Mouse (Mus musculus) myocyte (in vitro differentiated cells): Measurements from ENCODE around the gene H2afb3. TPM values are rescaled to one million over a fixed set of nuclear protein-coding genes. Genes with fewer than 3 reads are reported as not detected.
"Not testable (repeated sequence)": the region's sequence is repeated elsewhere in the genome, so short reads cannot be mapped to it uniquely, and the experiment has no call there.

Source experiments
- H3K27me3 ChIP-seq: one replicate; pipeline ENCODE4 v1.6.1; 2011; ENCODE audit not compliant: control insufficient read depth, insufficient read depth, insufficient read length
- H3K36me3 ChIP-seq: one replicate; pipeline ENCODE4 v1.6.1; 2011; ENCODE audit not compliant: control insufficient read depth, insufficient read depth
- H3K4me2 ChIP-seq: one replicate; pipeline ENCODE4 v1.6.1; 2011; ENCODE audit warnings: low read depth, control low read depth
- H3K4me3 ChIP-seq: one replicate; pipeline ENCODE4 v1.5.1; 2011; ENCODE audit warnings: mild to moderate bottlenecking, control low read depth, moderate library complexity
- H3K79me2 ChIP-seq: one replicate; pipeline ENCODE4 v1.6.1; 2011; ENCODE audit not compliant: control insufficient read depth, insufficient read depth
- H3ac ChIP-seq: one replicate; pipeline ENCODE4 v1.6.1; 2011; ENCODE audit not compliant: control insufficient read depth, insufficient read length
- CEBPB ChIP-seq: IDR thresholded peaks from 2 replicates; pipeline ENCODE4 v1.6.1; 2011; ENCODE audit warnings: mild to moderate bottlenecking, moderate library complexity; ENCODE audit not compliant: poor library complexity, insufficient read depth, severe bottlenecking
- E2F4 ChIP-seq: IDR thresholded peaks from one replicate; pipeline ENCODE4 v1.6.1; 2011; ENCODE audit warnings: mild to moderate bottlenecking, control low read depth, moderate library complexity; ENCODE audit not compliant: insufficient read depth
- MAX ChIP-seq: IDR thresholded peaks from one replicate; pipeline ENCODE4 v1.6.1; 2011; ENCODE audit warnings: low read depth, mild to moderate bottlenecking, control low read depth
- MYOD1 ChIP-seq, 3 experiments: IDR thresholded peaks; one replicate each; pipeline ENCODE4 v1.6.1; 2011; ENCODE audit warnings: control low read depth in 2 of 3, low read depth in 2 of 3, mild to moderate bottlenecking in 2 of 3, moderate library complexity in 1 of 3; ENCODE audit not compliant: insufficient read length in 2 of 3, control insufficient read depth in 1 of 3
- MYOG ChIP-seq, 3 experiments: IDR thresholded peaks; one replicate each; pipeline ENCODE4 v1.6.1; 2011; ENCODE audit warnings: control low read depth in 2 of 3, low read depth in 2 of 3, mild to moderate bottlenecking in 2 of 3; ENCODE audit not compliant: insufficient read length in 2 of 3, control insufficient read depth in 1 of 3, insufficient read depth in 1 of 3
- POLR2A ChIP-seq: IDR thresholded peaks from one replicate; pipeline ENCODE4 v1.6.1; 2011; ENCODE audit warnings: low read depth, mild to moderate bottlenecking, control low read depth, moderate library complexity; ENCODE audit not compliant: insufficient read length
- POLR2AphosphoS2 ChIP-seq: IDR thresholded peaks from one replicate; pipeline ENCODE4 v1.6.1; 2011; ENCODE audit warnings: low read depth, control low read depth; ENCODE audit not compliant: insufficient read length
- REST ChIP-seq: IDR thresholded peaks from one replicate; pipeline ENCODE4 v1.6.1; 2011; ENCODE audit warnings: mild to moderate bottlenecking, control low read depth, moderate library complexity; ENCODE audit not compliant: insufficient read depth, insufficient read length
- SRF ChIP-seq: IDR thresholded peaks from one replicate; pipeline ENCODE4 v1.6.1; 2011; ENCODE audit warnings: low read depth; ENCODE audit not compliant: control insufficient read depth, insufficient read length
- TCF12 ChIP-seq: IDR thresholded peaks from one replicate; pipeline ENCODE4 v1.6.1; 2011; ENCODE audit warnings: mild to moderate bottlenecking, control low read depth; ENCODE audit not compliant: poor library complexity, insufficient read depth, severe bottlenecking
- TCF3 ChIP-seq: IDR thresholded peaks from one replicate; pipeline ENCODE4 v1.6.1; 2011; ENCODE audit warnings: low read depth, control low read depth; ENCODE audit not compliant: insufficient read length
- USF1 ChIP-seq: IDR thresholded peaks from one replicate; pipeline ENCODE4 v1.6.1; 2011; ENCODE audit warnings: low read depth, mild to moderate bottlenecking, control low read depth, moderate library complexity
- polyA plus RNA-seq: library from polyadenylated mRNA; unstranded; fragments of >200 nt; fragmentation: generic; extraction: Trizol; gene quantifications from one replicate; pipeline ENCODE4 v1.2.1, GENCODE M21; 2012; ENCODE audit warnings: missing spikeins

Gene H2afb3
- not detected for polyA plus RNA-seq

- H3K36me3 ChIP-seq, H3K4me2 ChIP-seq, H3K4me3 ChIP-seq, H3K27me3 ChIP-seq, H3ac ChIP-seq, H3K79me2 ChIP-seq: not testable (repeated sequence)
These were observed at the start of gene H2afb3 for GRCm38 (mm10) chrX:120312995-120313394. Gene H2afb3 (minus strand): TSS chrX:120313095.

DNA sequence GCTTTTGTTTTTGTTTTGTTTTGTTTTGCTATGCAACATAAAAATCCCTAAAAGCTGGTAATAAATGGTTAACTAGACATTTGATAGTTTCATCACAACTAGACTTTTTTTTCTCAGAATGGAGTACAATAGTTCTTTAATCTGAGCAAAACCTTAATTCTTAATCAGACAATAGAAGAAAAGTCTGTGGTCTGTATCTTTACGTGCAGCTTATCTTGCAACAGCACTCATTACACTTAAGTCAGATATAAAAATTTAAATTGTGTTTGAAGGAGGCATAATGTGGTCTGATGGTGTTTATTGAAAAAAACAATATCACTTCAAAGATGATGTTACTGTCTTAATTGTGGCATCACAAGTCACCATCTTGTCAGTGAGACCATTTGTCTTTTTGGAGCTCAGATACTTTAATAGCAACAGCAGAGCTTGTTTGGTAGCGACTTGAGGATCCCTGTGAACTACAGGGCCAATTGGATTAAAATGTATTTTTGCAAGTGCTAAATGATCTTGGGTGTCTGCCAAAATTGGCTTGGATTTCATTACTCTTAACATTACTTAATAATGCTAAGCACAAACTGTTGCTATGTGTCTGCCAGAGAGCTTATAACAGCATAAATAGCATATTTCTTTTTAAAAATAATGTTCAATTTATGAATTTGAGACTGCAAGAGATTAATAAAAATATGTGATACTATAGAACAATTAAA, 11.3 kb downstream of the H2afb3 start:
- no peaks in the 10 kb centered on the region for H3K79me2 ChIP-seq
- TF ChIP-seq E2F4 (no peak), CEBPB (no peak), MYOG (IDR thresholded peaks at IDR 0.05; ENCODE audit: control insufficient read depth in 1 of 3, insufficient read depth in 1 of 3, insufficient read length in 2 of 3, low read depth in 2 of 3) (no peak), POLR2A (no peak), POLR2AphosphoS2 (no peak), SRF (no peak), MAX (no peak), TCF12 (no peak), TCF3 (no peak), REST (no peak), MYOD1 (IDR thresholded peaks at IDR 0.05; ENCODE audit: control insufficient read depth in 1 of 3, insufficient read length in 2 of 3, low read depth in 2 of 3) (no peak), USF1 (no peak)
- no peak overlapping the region for H3K4me3 ChIP-seq
- no peak overlapping the region for H3K4me2 ChIP-seq
- no peak overlapping the region for H3ac ChIP-seq
- no peaks in the 10 kb centered on the region for H3K27me3 ChIP-seq
- H3K36me3 ChIP-seq = no peaks in the 10 kb centered on the region

DNA sequence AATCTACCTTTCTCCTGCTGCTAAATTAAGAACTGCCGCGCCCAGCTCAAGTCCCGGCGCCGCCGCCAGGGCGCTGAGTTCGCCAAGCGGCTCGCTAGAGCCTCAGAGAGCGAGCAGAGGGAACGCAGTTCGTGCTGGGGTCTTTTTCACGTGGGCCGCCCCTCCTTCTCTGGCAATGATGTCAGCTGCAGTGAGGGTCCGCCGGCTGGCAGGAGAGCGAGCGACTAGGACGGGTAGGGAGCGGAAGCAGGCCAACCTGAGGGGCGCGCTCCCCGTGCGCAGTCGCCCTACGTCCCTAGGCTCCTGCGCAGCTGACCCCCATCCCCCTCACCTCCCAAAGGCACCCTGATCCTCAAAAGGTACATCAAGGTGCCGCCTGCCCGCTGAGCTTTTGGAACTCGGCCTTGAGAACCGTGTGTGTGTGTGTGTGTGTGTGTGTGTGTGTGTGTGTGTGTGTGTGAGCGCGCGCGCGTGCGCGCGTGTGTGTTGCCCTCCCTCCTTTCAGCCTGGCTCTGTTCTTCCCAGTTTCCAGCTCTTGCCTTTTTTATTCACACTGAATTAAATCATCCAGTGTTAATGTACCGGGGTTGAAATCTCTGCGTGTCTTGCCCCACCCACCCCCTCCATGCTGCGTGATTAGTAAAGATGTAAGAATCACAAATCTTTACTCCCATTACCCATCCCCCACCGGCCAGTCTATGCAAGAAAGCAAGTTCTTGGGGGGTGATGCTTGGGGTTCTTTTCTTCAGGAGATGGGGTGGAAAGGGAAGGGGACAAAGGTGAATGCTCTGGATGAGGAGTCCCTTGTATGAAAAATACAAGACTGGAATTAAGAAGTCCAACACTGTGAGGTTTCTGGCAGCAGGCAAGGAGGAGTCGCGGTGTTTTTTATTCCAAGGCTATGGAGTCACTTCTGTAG, 19.8 kb downstream of the H2afb3 start:
- TF ChIP-seq CEBPB (no peak), MYOG (IDR thresholded peaks at IDR 0.05; ENCODE audit: control insufficient read depth in 1 of 3, insufficient read depth in 1 of 3, insufficient read length in 2 of 3, low read depth in 2 of 3) (no peak), POLR2A (no peak), REST (no peak), SRF (no peak), POLR2AphosphoS2 (no peak), TCF3 (no peak), E2F4 (no peak), MAX (no peak), MYOD1 (IDR thresholded peaks at IDR 0.05; ENCODE audit: control insufficient read depth in 1 of 3, insufficient read length in 2 of 3, low read depth in 2 of 3) (no peak), TCF12 (no peak), USF1 (no peak)
- H3K4me2 ChIP-seq = no peak overlapping the region
- H3K36me3 ChIP-seq = no peaks in the 10 kb centered on the region
- no peaks in the 10 kb centered on the region for H3K79me2 ChIP-seq
- no peak overlapping the region for H3ac ChIP-seq
- H3K4me3 ChIP-seq = no peak overlapping the region
- no peaks in the 10 kb centered on the region for H3K27me3 ChIP-seq

DNA sequence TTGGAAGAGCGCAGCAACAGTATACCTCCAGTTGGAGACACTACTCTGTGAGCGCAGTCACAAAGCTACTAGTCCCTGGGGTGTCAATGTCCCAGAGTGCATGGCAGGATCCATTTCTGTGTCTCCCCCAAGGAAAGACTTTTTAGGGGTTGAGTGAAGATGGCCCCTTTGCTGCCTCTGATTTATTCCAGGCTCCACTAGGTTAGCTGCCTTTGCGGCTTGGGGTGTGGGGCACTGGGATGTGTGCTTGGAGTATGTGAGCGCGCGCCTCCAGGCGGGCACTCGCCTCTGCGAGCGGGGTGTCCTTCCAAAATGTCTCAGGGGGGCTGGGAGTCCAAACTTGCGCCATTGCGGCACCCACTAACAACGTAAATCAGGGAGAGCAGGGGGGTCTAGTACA, 21.2 kb downstream of the H2afb3 start:
- Histone ChIP-seq H3K27me3 (no peaks in the 10 kb centered on the region), H3K36me3 (no peaks in the 10 kb centered on the region), H3K4me3 (no peak overlapping the region), H3ac (no peak overlapping the region), H3K79me2 (no peaks in the 10 kb centered on the region), H3K4me2 (no peak overlapping the region)
- TF ChIP-seq MYOG (IDR thresholded peaks at IDR 0.05; ENCODE audit: control insufficient read depth in 1 of 3, insufficient read depth in 1 of 3, insufficient read length in 2 of 3, low read depth in 2 of 3) (no peak), USF1 (no peak), TCF3 (no peak)

DNA sequence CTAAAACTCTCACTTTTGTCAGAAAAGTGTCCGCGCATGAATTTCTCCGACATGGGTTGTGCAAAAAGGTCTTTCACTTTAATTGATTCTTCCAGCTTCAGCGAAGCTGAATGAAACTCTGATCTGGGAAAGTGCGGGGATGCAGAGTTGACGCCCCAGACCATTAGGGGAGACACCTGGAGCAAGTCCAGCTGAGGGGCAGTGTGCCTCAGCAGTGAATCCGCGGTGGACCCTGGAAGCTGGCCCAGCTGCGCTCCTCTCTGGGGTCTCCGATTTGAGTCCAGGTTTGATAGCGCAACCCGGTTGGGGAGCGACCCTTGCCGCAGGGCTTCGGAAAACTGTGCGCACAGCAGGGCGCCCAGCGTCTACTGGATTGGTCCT, 22.0 kb downstream of the H2afb3 start:
- Histone ChIP-seq H3K4me3 (no peak overlapping the region), H3K4me2 (no peak overlapping the region), H3K36me3 (no peaks in the 10 kb centered on the region), H3K79me2 (no peaks in the 10 kb centered on the region), H3ac (no peak overlapping the region), H3K27me3 (no peaks in the 10 kb centered on the region)
- TF ChIP-seq SRF = no peak
- TF ChIP-seq CEBPB = no peak
- no peak for TF ChIP-seq USF1
- TF ChIP-seq MYOG (IDR thresholded peaks at IDR 0.05; ENCODE audit: control insufficient read depth in 1 of 3, insufficient read depth in 1 of 3, insufficient read length in 2 of 3, low read depth in 2 of 3) = no peak
- TF ChIP-seq E2F4 = no peak
- no peak for TF ChIP-seq MYOD1 (IDR thresholded peaks at IDR 0.05; ENCODE audit: control insufficient read depth in 1 of 3, insufficient read length in 2 of 3, low read depth in 2 of 3)
- TF ChIP-seq POLR2A = no peak
- no peak for TF ChIP-seq POLR2AphosphoS2
- TF ChIP-seq MAX = no peak
- TF ChIP-seq REST = no peak
- no peak for TF ChIP-seq TCF3
- TF ChIP-seq TCF12 = no peak
